Mouse (Mus musculus): ENCODE measurements around the gene Gucy2d. TPM values are rescaled to one million over a fixed set of nuclear protein-coding genes. Genes with fewer than 3 reads are reported as not detected.

Gucy2d gene
- total RNA-seq (2021), result not detected
- long read RNA-seq, result 0 reads

- no peak for DNase-seq (ENCODE audit: low spot score in 2 of 2)
These were observed at the start of gene Gucy2d for GRCm38 (mm10) chr7:98439956-98440466. TSS of gene Gucy2d (plus strand) at chr7:98440416.

GRCm38 (mm10) chr7:98390486-98390885 is 49.7 kb upstream of the Gucy2d start:
- peak in 1 of 2 experiments; percentile 2 for DNase-seq (ENCODE audit: low spot score in 2 of 2)

- no peak for DNase-seq (ENCODE audit: low spot score in 2 of 2)
These were observed 48.8 kb upstream of the Gucy2d start for GRCm38 (mm10) chr7:98391351-98391936.

GRCm38 (mm10) chr7:98392466-98393201 is 47.6 kb upstream of the Gucy2d start:
- DNase-seq (ENCODE audit: low spot score in 2 of 2), result no peak

- no peak for DNase-seq (ENCODE audit: low spot score in 2 of 2)
These were observed 37.3 kb upstream of the Gucy2d start for GRCm38 (mm10) chr7:98402582-98403574.

- peak; percentile 53 to 57 for DNase-seq (ENCODE audit: low spot score in 2 of 2)
These were observed 36.2 kb upstream of the Gucy2d start for GRCm38 (mm10) chr7:98403996-98404395.

GRCm38 (mm10) chr7:98407615-98408014 is 32.6 kb upstream of the Gucy2d start:
- DNase-seq (ENCODE audit: low spot score in 2 of 2), result no peak

- DNase-seq (ENCODE audit: low spot score in 2 of 2), result no peak
These were observed 27.1 kb upstream of the Gucy2d start for GRCm38 (mm10) chr7:98413115-98413514.

GRCm38 (mm10) chr7:98415550-98415949 is 24.7 kb upstream of the Gucy2d start:
- no peak for DNase-seq (ENCODE audit: low spot score in 2 of 2)

GRCm38 (mm10) chr7:98416020-98416419 is 24.2 kb upstream of the Gucy2d start:
- DNase-seq (ENCODE audit: low spot score in 2 of 2), result no peak

- DNase-seq (ENCODE audit: low spot score in 2 of 2), result no peak
These were observed 22.0 kb upstream of the Gucy2d start for GRCm38 (mm10) chr7:98418031-98418805.

- no peak for DNase-seq (ENCODE audit: low spot score in 2 of 2)
These were observed 20.9 kb upstream of the Gucy2d start for GRCm38 (mm10) chr7:98419366-98419765.

GRCm38 (mm10) chr7:98423546-98423945 is 16.7 kb upstream of the Gucy2d start:
- DNase-seq (ENCODE audit: low spot score in 2 of 2), result no peak

GRCm38 (mm10) chr7:98424396-98424795 is 15.8 kb upstream of the Gucy2d start:
- no peak for DNase-seq (ENCODE audit: low spot score in 2 of 2)

GRCm38 (mm10) chr7:98425551-98425950 is 14.7 kb upstream of the Gucy2d start:
- DNase-seq (ENCODE audit: low spot score in 2 of 2), result no peak

GRCm38 (mm10) chr7:98426641-98427040 is 13.6 kb upstream of the Gucy2d start:
- no peak for DNase-seq (ENCODE audit: low spot score in 2 of 2)

GRCm38 (mm10) chr7:98427115-98427835 is 12.9 kb upstream of the Gucy2d start:
- no peak for DNase-seq (ENCODE audit: low spot score in 2 of 2)

- no peak for DNase-seq (ENCODE audit: low spot score in 2 of 2)
These were observed 10.6 kb upstream of the Gucy2d start for GRCm38 (mm10) chr7:98429579-98429978.

GRCm38 (mm10) chr7:98430785-98431184 is 9.4 kb upstream of the Gucy2d start:
- DNase-seq (ENCODE audit: low spot score in 2 of 2), result peak; percentile 67 to 78

- DNase-seq (ENCODE audit: low spot score in 2 of 2), result peak; percentile 34 to 61
These were observed 2.6 kb upstream of the Gucy2d start for GRCm38 (mm10) chr7:98437629-98438028.
